Mouse (Mus musculus) forebrain, embryonic 10.5 days (tissue): ENCODE measurements around the gene Zfp87. TPM values are rescaled to one million over a fixed set of nuclear protein-coding genes. Genes with fewer than 3 reads are reported as not detected.

Experiments used
- DNase-seq: peaks from one replicate; pipeline ENCODE4 v3.0.0-alpha.2; 2017; ENCODE audit warnings: low spot score; ENCODE audit errors: extremely low spot score
- H3K27ac ChIP-seq: fragments of 300-500 bp; sonication (generic); 2 replicates; pipeline ENCODE4 v1.5.1; 2016; ENCODE audit warnings: mild to moderate bottlenecking
- H3K27me3 ChIP-seq: fragments of 300-500 bp; sonication (generic); 2 replicates; pipeline ENCODE4 v1.6.1; 2016; ENCODE audit warnings: mild to moderate bottlenecking; ENCODE audit not compliant: poor library complexity, severe bottlenecking
- H3K36me3 ChIP-seq: fragments of 300-500 bp; sonication (generic); replicated peaks from 2 replicates; pipeline ENCODE4 v1.6.1; 2016; ENCODE audit warnings: mild to moderate bottlenecking, moderate library complexity
- H3K4me1 ChIP-seq: fragments of 300-500 bp; sonication (generic); 2 replicates; pipeline ENCODE4 v1.6.1; 2016
- H3K4me3 ChIP-seq: fragments of 300-500 bp; sonication (generic); 2 replicates; pipeline ENCODE4 v1.5.1; 2016; ENCODE audit warnings: mild to moderate bottlenecking, moderate library complexity
- H3K9me3 ChIP-seq: fragments of 300-500 bp; sonication (generic); 2 replicates; pipeline ENCODE4 v1.6.1; 2016; ENCODE audit warnings: mild to moderate bottlenecking, moderate library complexity
- WGBS: fragments of 180-500 bp; shearing (Covaris S2); methylation state at CpG from one replicate; pipeline ENCODE4 v1.1.7; 2016; 5-methylcytosine and 5-hydroxymethylcytosine counted together
- polyA plus RNA-seq: library from polyadenylated mRNA; unstranded; fragments of >200 nt; fragmentation: Nextera tagmentation; extraction: Ambion mirVana; gene quantifications from 2 replicates; pipeline ENCODE4 v1.2.1, GENCODE M21; 2016

The Zfp87 gene
- polyA plus RNA-seq, 1 experiment from 2014 or later: 22.4 TPM

DNA sequence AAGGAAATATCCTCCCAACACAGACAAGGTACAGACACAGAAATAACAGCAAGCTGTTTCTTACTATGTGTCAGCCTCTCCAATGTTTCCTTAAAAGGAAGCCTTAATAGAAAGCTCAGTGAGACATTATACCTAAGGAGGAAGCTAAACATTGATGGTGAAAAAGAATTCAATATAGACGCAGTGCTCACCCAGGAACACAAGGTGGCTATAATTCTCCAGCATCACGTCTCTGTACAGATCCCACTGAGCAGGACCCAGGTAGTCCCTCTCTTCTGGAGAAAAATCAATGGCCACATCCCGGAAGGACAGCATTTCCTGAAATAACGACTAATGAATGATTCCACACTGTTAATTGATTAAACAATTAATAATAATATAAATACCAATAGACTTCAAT, 44.4 kb downstream of the Zfp87 start:
- DNase-seq: no peak
- Histone ChIP-seq H3K4me1 (peaks cover 13% of the 10 kb centered on the region), H3K27me3 (no peaks in the 10 kb centered on the region), H3K27ac (no peak overlapping the region), H3K4me3 (no peak overlapping the region), H3K36me3 (no peaks in the 10 kb centered on the region), H3K9me3 (no peaks in the 10 kb centered on the region)
- whole genome bisulfite sequencing: 70% methylated on average over 4 of the region's 4 CpGs

DNA sequence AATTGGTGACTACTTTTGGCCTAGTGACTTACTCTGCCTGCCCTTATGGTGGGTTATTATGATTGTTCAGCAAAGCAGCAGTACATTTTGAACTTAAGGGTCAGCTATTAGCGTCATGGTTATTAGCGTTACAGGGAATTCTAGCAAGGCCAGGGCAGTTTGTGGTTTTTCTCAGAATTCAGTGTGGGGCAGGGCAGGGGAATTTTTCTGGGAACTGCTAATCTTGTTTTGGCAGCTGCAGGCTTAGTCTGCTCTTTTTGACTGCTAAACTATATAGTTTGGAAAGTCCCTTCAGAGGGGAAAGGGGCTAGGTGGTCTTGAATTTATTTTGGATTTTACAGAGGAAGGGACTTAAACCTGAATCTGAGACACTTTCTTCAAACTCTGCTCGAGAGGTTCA, 56.7 kb downstream of the Zfp87 start:
- no peaks in the 10 kb centered on the region for H3K9me3 ChIP-seq
- WGBS: 89% methylated on average over 3 of the region's 3 CpGs
- DNase-seq: no peak
- H3K4me3 ChIP-seq: no peak overlapping the region
- H3K27me3 ChIP-seq: no peaks in the 10 kb centered on the region
- no peak overlapping the region for H3K27ac ChIP-seq
- H3K36me3 ChIP-seq: peaks cover 15% of the 10 kb centered on the region
- no peaks in the 10 kb centered on the region for H3K4me1 ChIP-seq

Other genes with a start within 250 kb of the Zfp87 start
- 1.1 and 1.8 TPM in 2 replicates for gene Zfp458, start 247.7 kb downstream of the Zfp87 start, polyA plus RNA-seq
- 0.18 and 0.50 TPM in 2 replicates for gene Zfp457, start 219.7 kb downstream of the Zfp87 start, polyA plus RNA-seq
- gene Zfp595, start 193.6 kb downstream of the Zfp87 start, polyA plus RNA-seq: 1.9 and 2.2 TPM in 2 replicates
- gene Gm28044, start 165.6 kb downstream of the Zfp87 start, polyA plus RNA-seq: 0.37 TPM in 1 of 2 replicates, not detected in the other
- 0.87 and 1.1 TPM in 2 replicates for gene Zfp953, start 165.6 kb downstream of the Zfp87 start, polyA plus RNA-seq
- gene Gm28041, start 150.4 kb downstream of the Zfp87 start, polyA plus RNA-seq: 0.50 TPM in 1 of 2 replicates, not detected in the other
- gene Zfp456, start 150.4 kb downstream of the Zfp87 start, polyA plus RNA-seq: 0.62 and 0.86 TPM in 2 replicates
- 3.4 and 4.5 TPM in 2 replicates for gene Zfp429, start 126.4 kb downstream of the Zfp87 start, polyA plus RNA-seq
- 0.86 and 1.2 TPM in 2 replicates for gene Zfp459, start 104.8 kb downstream of the Zfp87 start, polyA plus RNA-seq
- 6.3 and 7.5 TPM in 2 replicates for gene Zfp874a, start 74.6 kb downstream of the Zfp87 start, polyA plus RNA-seq
- gene Zfp874b, start 41.9 kb downstream of the Zfp87 start, polyA plus RNA-seq: 1.4 TPM in 2 replicates
- 14.6 and 14.8 TPM in 2 replicates for gene Zfp58, start 25.6 kb downstream of the Zfp87 start, polyA plus RNA-seq
- gene Gm26965, start within 50 bp of the Zfp87 start, polyA plus RNA-seq: not detected in 2 replicates
- 15.4 and 17.3 TPM in 2 replicates for gene Zfp748, start 27.7 kb upstream of the Zfp87 start, polyA plus RNA-seq
- 3.4 TPM in 2 replicates for gene Zfp729b, start 83.5 kb upstream of the Zfp87 start, polyA plus RNA-seq
- not detected in 2 replicates for gene Gm49345, start 111.6 kb upstream of the Zfp87 start, polyA plus RNA-seq
- gene Zfp729a, start 111.6 kb upstream of the Zfp87 start, polyA plus RNA-seq: 2.8 and 3.0 TPM in 2 replicates
- 9.5 and 10.1 TPM in 2 replicates for gene Zfp738, start 160.9 kb upstream of the Zfp87 start, polyA plus RNA-seq
- 6.9 and 8.3 TPM in 2 replicates for gene Zfp65, start 203.0 kb upstream of the Zfp87 start, polyA plus RNA-seq
- gene Zfp85, start 229.1 kb upstream of the Zfp87 start, polyA plus RNA-seq: 5.0 and 5.4 TPM in 2 replicates